8 mouse cellular contexts compared by ENCODE assay signal in genomic region chr1:39900181-39901005, GRCm38 (mm10). TPM values are rescaled to one million over a fixed set of nuclear protein-coding genes. Genes with fewer than 3 reads are reported as not detected.
A peak's percentile ranks its signal among the peaks of the same experiment; 100 is the strongest.
DNase-seq lines count a peak whose midpoint lies in the region; ATAC-seq and TF ChIP-seq lines count a peak whose summit lies in the region.

TSS of gene Map4k4 (plus strand) at chr1:39900913.

- TF ChIP-seq CTCF in lung, adult 2 months (IDR thresholded peaks at IDR 0.05; ENCODE audit: insufficient read depth, low read length): no peak

- H3K9ac ChIP-seq in forebrain, embryonic 13.5 days: peak within 1 kb of the TSS; percentile 100
- peak within 1 kb of the TSS; percentile 99 for H3K9ac ChIP-seq in neural tube, embryonic 15.5 days (replicated peaks)

- WGBS in forebrain, embryonic 13.5 days: under 1% methylated on average over 57 of the region's 97 CpGs
- 2% methylated on average over 94 of the region's 97 CpGs for WGBS in lung, adult 2 months
- WGBS in neural tube, embryonic 15.5 days: under 1% methylated on average over 61 of the region's 97 CpGs

- intact Hi-C loops in heart, postnatal 10 days (cut with DNase I): loop anchor here (1.0 to 5.0 kb wide), 5 partner anchors 32 to 213 kb away; no protein-coding TSS in a partner anchor

- peak within 1 kb of the TSS; percentile 99 for H3K27ac ChIP-seq in forebrain, embryonic 13.5 days
- peak within 1 kb of the TSS; percentile 99 for H3K27ac ChIP-seq in neural tube, embryonic 15.5 days (replicated peaks)

- TF ChIP-seq POLR2A in lung, adult 2 months (IDR thresholded peaks at IDR 0.05; ENCODE audit: borderline replicate concordance, extremely low read depth, low read depth, low read length): no peak; the same call in 1 of the 2 replicates

- no peaks in the 10 kb centered on the region for H3K27me3 ChIP-seq in forebrain, embryonic 13.5 days
- H3K27me3 ChIP-seq in neural tube, embryonic 15.5 days (replicated peaks): no peaks in the 10 kb centered on the region

- H3K36me3 ChIP-seq in forebrain, embryonic 13.5 days (ENCODE audit: poor library complexity, severe bottlenecking): peaks cover 16% of the 10 kb centered on the region
- H3K36me3 ChIP-seq in neural tube, embryonic 15.5 days: no peaks in the 10 kb centered on the region

- DNase-seq in heart, postnatal 10 days: peak; percentile 83 to 88
- DNase-seq in kidney, postnatal 4 days: peak; percentile 84 to 90
- peak; percentile 76 for DNase-seq in lung, adult 2 months
- DNase-seq in testis, postnatal 14 days (ENCODE audit: low spot score): peak; percentile 70

- H3K9me3 ChIP-seq in forebrain, embryonic 13.5 days (replicated peaks): no peaks in the 10 kb centered on the region
- no peaks in the 10 kb centered on the region for H3K9me3 ChIP-seq in neural tube, embryonic 15.5 days (replicated peaks)

- peaks cover 34% of the 10 kb centered on the region for H3K4me1 ChIP-seq in forebrain, embryonic 13.5 days
- peaks cover 3% of the 10 kb centered on the region; the same call in 1 of the 2 replicates for H3K4me1 ChIP-seq in lung, adult 2 months (ENCODE audit: control insufficient read depth, insufficient read depth, low read length)
- H3K4me1 ChIP-seq in neural tube, embryonic 15.5 days: peaks cover 38% of the 10 kb centered on the region

- peak within 1 kb of the TSS; percentile 83 for H3K4me2 ChIP-seq in forebrain, embryonic 13.5 days
- peak within 1 kb of the TSS; percentile 86 for H3K4me2 ChIP-seq in neural tube, embryonic 15.5 days

- peak; percentile 48 for ATAC-seq in CD4-positive, CD25-positive, alpha-beta regulatory T cell, adult 4 months
- ATAC-seq in cerebellum, adult (ENCODE audit: insufficient number of reproducible peaks, low FRiP score, low TSS enrichment): peak; percentile 62
- ATAC-seq in forebrain, embryonic 13.5 days: peak; percentile 83
- ATAC-seq in neural tube, embryonic 15.5 days (ENCODE audit: low FRiP score): peak; percentile 88

- H3K4me3 ChIP-seq in forebrain, embryonic 13.5 days: peak within 1 kb of the TSS; percentile 96
- peak within 1 kb of the TSS; percentile 71 for H3K4me3 ChIP-seq in lung, adult 2 months (replicated peaks; ENCODE audit: extremely low read depth, low read depth, low read length)
- peak within 1 kb of the TSS; percentile 94 for H3K4me3 ChIP-seq in neural tube, embryonic 15.5 days (replicated peaks)

RNA-seq across cellular contexts. Expression of gene Map4k4, which starts in this region (rescaled TPM):
- 10 to 100 TPM; 29.5 to 30.3 TPM for polyA plus RNA-seq in CD4-positive, CD25-positive, alpha-beta regulatory T cell, adult 4 months (2017; shearing (Covaris generic))
- polyA plus RNA-seq in forebrain, embryonic 13.5 days (2015; fragmentation: Nextera tagmentation; extraction: Ambion mirVana): 49.9 and 50.0 TPM in 2 replicates
- total RNA-seq in heart, postnatal 10 days (2021): 100 to 1,000 TPM; 187 to 216 TPM
- polyA plus RNA-seq in lung, adult 2 months (2012; rRNA removed): 80.4 and 94.7 TPM in 2 replicates
- 31.1 and 35.7 TPM in 2 replicates for polyA plus RNA-seq in neural tube, embryonic 15.5 days (2015; fragmentation: Nextera tagmentation; extraction: Ambion mirVana)

Comparison
In these comparisons a context has a peak if more than half of its experiments do, and no peak if none do; other contexts are left out.
1. Peak in every context shown above with its lines: DNase-seq, ATAC-seq, H3K4me3 ChIP-seq and H3K27ac ChIP-seq.